Mouse (Mus musculus) spleen, adult 2 months (tissue): ENCODE measurements around the gene Gm45837. TPM values are rescaled to one million over a fixed set of nuclear protein-coding genes. Genes with fewer than 3 reads are reported as not detected.

ENCODE experiments used
- DNase-seq, 2 experiments: peaks; one replicate each; pipeline versions ENCODE4 v3.0.0 to v3.0.0-alpha.2; 2012 to 2021; ENCODE audit warnings: low spot score in 2 of 2, low read depth in 1 of 2
- H3K27ac ChIP-seq: fragments of 200-500 bp; 2 replicates; pipeline ENCODE4 v1.5.1; 2012; ENCODE audit warnings: low read length, inconsistent platforms; ENCODE audit not compliant: insufficient read depth
- H3K27me3 ChIP-seq: fragments of 200-500 bp; 2 replicates; pipeline ENCODE4 v1.6.1; 2012; ENCODE audit warnings: mild to moderate bottlenecking, moderate library complexity, low read length, inconsistent platforms; ENCODE audit not compliant: control insufficient read depth, insufficient read depth
- H3K36me3 ChIP-seq: fragments of 200-500 bp; 2 replicates; pipeline ENCODE4 v1.6.1; 2012; ENCODE audit warnings: mild to moderate bottlenecking, low read length, inconsistent platforms; ENCODE audit not compliant: control insufficient read depth, insufficient read depth
- H3K4me1 ChIP-seq: fragments of 200-500 bp; 2 replicates; pipeline ENCODE4 v1.6.1; 2011; ENCODE audit warnings: inconsistent platforms; ENCODE audit not compliant: control insufficient read depth, insufficient read depth, insufficient read length
- H3K4me3 ChIP-seq: fragments of 200-500 bp; 2 replicates; pipeline ENCODE4 v1.5.1; 2011; ENCODE audit warnings: mild to moderate bottlenecking, inconsistent platforms; ENCODE audit not compliant: insufficient read depth, insufficient read length; ENCODE audit errors: extremely low read depth
- CTCF ChIP-seq: fragments of 200-500 bp; IDR thresholded peaks from 2 replicates; pipeline ENCODE4 v1.5.1; 2011; ENCODE audit warnings: mild to moderate bottlenecking, inconsistent platforms; ENCODE audit not compliant: insufficient read depth, insufficient read length, insufficient replicate concordance; ENCODE audit errors: extremely low read depth
- POLR2A ChIP-seq: fragments of 200-500 bp; IDR thresholded peaks from 2 replicates; pipeline ENCODE4 v1.6.1; 2011; ENCODE audit warnings: low read depth, low read length, inconsistent platforms
- WGBS: fragments of 180-500 bp; shearing (Covaris S2); methylation state at CpG from one replicate; pipeline ENCODE4 v1.1.7; 2018; 5-methylcytosine and 5-hydroxymethylcytosine counted together
- polyA plus RNA-seq: library from polyadenylated mRNA; depleted of rRNA; stranded (reverse); fragments of >200 nt; gene quantifications from 2 replicates; pipeline ENCODE4 v1.2.3, GENCODE M21; 2012

The Gm45837 gene
- polyA plus RNA-seq, 1 experiment = not detected

GRCm38 (mm10) chr7:101462327-101463068 is 51.8 kb downstream of the Gm45837 start:
- DNase-seq = no peak
- no peaks in the 10 kb centered on the region for H3K27me3 ChIP-seq
- H3K36me3 ChIP-seq = no peaks in the 10 kb centered on the region
- H3K4me1 ChIP-seq = peaks cover 69% of the 10 kb centered on the region
- no peak overlapping the region for H3K4me3 ChIP-seq
- no peak for TF ChIP-seq CTCF
- no peak for TF ChIP-seq POLR2A
- WGBS = 46% methylated on average over 14 of the region's 14 CpGs
- no peak overlapping the region for H3K27ac ChIP-seq

DNA sequence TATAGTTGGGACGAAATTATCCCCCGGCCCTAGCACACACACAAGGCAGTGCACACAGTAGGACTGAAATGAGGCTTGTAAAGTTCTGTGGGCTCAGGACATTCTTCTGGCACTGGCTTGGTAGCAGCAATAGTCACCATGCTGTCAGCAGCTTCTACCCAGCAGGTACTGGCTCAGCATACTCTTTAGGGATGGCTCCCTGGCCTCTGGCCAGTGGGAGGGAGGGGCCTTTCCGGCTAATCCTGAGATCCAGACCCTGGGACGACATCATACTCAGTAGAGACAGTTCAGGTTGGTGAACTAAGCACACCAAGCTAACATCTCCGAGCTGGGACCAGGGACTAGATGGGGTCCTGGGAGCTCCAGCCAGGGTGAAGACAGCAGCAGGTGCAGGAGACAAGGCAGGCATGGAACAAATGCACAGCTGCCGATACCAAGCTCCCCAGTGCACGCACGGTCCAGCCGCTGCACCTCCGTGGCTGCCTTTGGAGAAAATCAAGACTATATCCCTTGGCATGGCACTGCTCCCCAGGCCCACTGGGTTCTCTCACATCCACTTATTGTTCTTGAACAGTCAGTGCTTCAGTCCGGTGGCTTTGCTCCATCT is 53.1 kb downstream of the Gm45837 start:
- no peak for DNase-seq
- WGBS = 76% methylated on average over 11 of the region's 11 CpGs
- H3K4me3 ChIP-seq = no peak overlapping the region
- TF ChIP-seq POLR2A = no peak
- TF ChIP-seq CTCF = no peak
- H3K36me3 ChIP-seq = no peaks in the 10 kb centered on the region
- H3K4me1 ChIP-seq = peaks cover 57% of the 10 kb centered on the region
- no peak overlapping the region for H3K27ac ChIP-seq
- H3K27me3 ChIP-seq = no peaks in the 10 kb centered on the region

DNA sequence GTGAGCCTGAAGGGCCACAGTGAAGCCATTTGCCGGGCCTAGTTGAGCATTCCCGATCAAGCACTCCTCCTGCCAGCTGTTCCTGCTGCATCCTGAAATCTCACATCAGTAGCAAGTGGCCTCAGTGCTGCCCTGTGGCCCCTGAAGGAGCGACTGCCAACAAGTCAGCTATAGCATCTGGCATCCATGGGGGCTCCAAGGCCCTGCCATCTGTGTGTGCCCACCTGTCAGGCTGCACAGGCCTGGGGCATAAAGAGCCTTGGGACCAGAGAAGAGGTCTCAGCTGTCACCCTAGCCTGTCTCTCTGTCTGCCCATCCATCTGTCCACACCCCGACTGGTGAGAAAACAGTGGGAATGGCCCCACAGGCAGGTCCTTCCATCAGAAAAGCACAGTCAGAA is 54.2 kb downstream of the Gm45837 start:
- no peak for DNase-seq
- Histone ChIP-seq H3K4me1 (peaks cover 45% of the 10 kb centered on the region), H3K4me3 (no peak overlapping the region), H3K36me3 (no peaks in the 10 kb centered on the region), H3K27ac (peak overlapping the region; percentile 91), H3K27me3 (no peaks in the 10 kb centered on the region)
- 76% methylated on average over 4 of the region's 4 CpGs for WGBS
- TF ChIP-seq CTCF (no peak), POLR2A (no peak)

DNA sequence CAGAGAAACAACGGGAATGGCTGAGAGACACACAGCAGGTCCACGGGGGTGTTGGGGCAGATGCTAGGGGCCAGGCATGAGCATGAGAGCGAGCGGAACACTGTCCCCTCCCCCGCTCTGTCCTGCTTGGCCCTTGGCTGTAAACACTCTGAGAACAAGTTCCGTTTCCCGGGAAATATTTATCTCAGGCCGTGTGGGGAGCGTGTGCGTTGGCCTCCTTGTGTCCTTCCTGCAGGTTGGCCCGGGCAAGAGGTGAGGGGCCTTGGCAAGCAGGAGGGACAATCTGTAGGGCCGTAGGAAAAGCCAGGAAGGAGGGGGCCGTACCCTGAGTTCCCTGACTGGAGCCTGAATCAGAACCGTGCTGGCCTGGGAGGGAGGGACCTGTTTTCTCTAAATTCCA is 54.7 kb downstream of the Gm45837 start:
- H3K27ac ChIP-seq = peak overlapping the region; percentile 91
- H3K36me3 ChIP-seq = no peaks in the 10 kb centered on the region
- no peaks in the 10 kb centered on the region for H3K27me3 ChIP-seq
- H3K4me3 ChIP-seq = no peak overlapping the region
- WGBS = 63% methylated on average over 14 of the region's 14 CpGs
- TF ChIP-seq CTCF = no peak
- DNase-seq = no peak
- H3K4me1 ChIP-seq = peaks cover 41% of the 10 kb centered on the region

GRCm38 (mm10) chr7:101465850-101466580 is 55.3 kb downstream of the Gm45837 start:
- no peaks in the 10 kb centered on the region for H3K36me3 ChIP-seq
- H3K27ac ChIP-seq = peak overlapping the region; percentile 91
- DNase-seq = peak; percentile 69
- peaks cover 46% of the 10 kb centered on the region for H3K4me1 ChIP-seq
- WGBS = 23% methylated on average over 8 of the region's 8 CpGs
- H3K4me3 ChIP-seq = no peak overlapping the region
- peak; percentile 49 for TF ChIP-seq POLR2A
- TF ChIP-seq CTCF = no peak
- no peaks in the 10 kb centered on the region for H3K27me3 ChIP-seq

GRCm38 (mm10) chr7:101466581-101467081 is 55.9 kb downstream of the Gm45837 start:
- Histone ChIP-seq H3K27me3 (no peaks in the 10 kb centered on the region), H3K4me3 (no peak overlapping the region), H3K27ac (peak overlapping the region; percentile 91), H3K36me3 (no peaks in the 10 kb centered on the region), H3K4me1 (peaks cover 48% of the 10 kb centered on the region)
- 40% methylated on average over 6 of the region's 6 CpGs for WGBS
- DNase-seq = peak in 1 of 2 experiments; percentile 76
- TF ChIP-seq POLR2A = no peak

GRCm38 (mm10) chr7:101471423-101471822 is 60.7 kb downstream of the Gm45837 start:
- no peaks in the 10 kb centered on the region for H3K27me3 ChIP-seq
- H3K27ac ChIP-seq = no peak overlapping the region
- H3K4me3 ChIP-seq = no peak overlapping the region
- DNase-seq = no peak
- peaks cover 21% of the 10 kb centered on the region; the same call in 1 of the 2 replicates for H3K4me1 ChIP-seq
- TF ChIP-seq CTCF (no peak), POLR2A (no peak)
- H3K36me3 ChIP-seq = no peaks in the 10 kb centered on the region
- WGBS = 63% methylated on average over 2 of the region's 2 CpGs
